Mouse (Mus musculus): ENCODE measurements around the gene Zfp991.
A peak's percentile ranks its signal among the peaks of the same experiment; 100 is the strongest.
"Not testable (repeated sequence)": the region's sequence is repeated elsewhere in the genome, so short reads cannot be mapped to it uniquely, and the experiment has no call there.

Gene Zfp991

DNA sequence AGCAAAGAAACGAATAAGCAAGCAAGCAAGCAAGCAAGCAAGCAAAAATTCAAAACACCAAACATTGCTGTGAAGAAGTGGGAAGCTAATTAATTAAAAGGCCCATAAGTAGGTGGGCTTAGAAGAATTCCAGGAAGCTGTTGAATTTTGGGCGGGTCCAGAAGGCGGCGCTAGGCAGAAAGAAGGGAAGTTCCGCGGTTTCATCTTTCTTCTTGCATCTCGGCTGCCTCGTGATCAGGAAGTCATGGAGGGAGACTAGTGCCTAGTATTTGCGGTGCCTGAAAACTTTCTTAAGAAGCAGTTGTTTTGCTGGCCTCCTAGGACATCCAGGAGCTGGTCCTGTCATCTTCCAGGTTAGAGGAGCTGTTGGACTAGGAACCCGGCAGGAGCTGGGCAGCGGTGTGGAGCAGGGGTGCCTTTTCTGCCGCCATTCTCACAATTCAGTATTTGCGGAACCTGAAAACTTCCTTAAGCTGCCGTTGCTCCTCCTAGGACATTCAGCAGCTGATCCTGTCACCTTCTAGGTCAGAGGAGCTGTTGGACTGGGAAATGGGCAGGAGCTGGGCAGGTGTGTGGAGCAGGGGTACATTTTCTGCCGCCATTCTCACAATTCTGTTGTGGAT is at the start of gene Zfp991:
Gene Zfp991, plus strand, starts transcription at position 202 of the 623 bp plus-strand sequence.
- not testable (repeated sequence) for DNase-seq (ENCODE audit: low spot score)

DNA sequence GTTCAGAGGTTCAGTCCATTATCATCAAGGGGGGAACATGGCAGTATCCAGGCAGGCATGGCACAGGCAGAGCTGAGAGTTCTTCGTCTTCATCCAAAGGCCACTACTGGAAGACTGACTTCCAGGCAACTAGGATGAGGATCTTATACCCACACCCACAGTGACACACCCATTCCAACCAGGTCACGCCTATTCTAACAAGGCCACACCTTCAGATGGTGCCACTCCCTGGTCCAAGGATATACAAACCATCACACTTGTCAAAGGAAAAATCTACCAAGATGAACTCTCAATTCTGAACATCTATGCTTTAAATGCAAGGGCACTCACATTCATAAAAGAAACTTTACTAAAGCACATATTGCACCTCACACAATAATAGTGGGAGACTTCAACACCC is 36.2 kb upstream of the Zfp991 start:
- not testable (repeated sequence) for DNase-seq (ENCODE audit: low spot score)

- peak; percentile 53 for DNase-seq (ENCODE audit: low spot score)
Observed at GRCm38 (mm10) chr4:147101666-147102626, 29.9 kb upstream of the Zfp991 start.

DNA sequence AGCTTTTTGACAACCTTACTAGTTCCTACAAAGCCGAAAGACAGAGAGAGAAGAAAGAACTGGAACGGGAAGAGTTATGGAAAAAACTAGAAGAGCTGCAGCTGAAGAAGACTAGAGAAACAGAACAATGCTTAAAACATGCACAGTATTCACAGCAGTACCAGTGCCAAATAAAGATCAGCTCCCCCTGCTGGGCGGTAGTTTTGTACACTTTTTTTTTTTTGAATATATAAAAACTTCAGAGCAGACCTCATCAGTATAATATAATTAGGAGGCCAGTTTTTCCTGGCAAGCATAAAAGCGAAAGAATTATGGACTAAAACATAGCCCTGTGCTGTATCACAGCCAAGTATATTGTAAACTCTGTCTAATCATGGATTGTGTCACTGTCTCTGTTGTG is 28.0 kb upstream of the Zfp991 start:
- not testable (repeated sequence) for DNase-seq (ENCODE audit: low spot score)

- not testable (repeated sequence) for DNase-seq (ENCODE audit: low spot score)
Observed at GRCm38 (mm10) chr4:147117839-147118238, 14.0 kb upstream of the Zfp991 start.

GRCm38 (mm10) chr4:147122286-147122685 is 9.6 kb upstream of the Zfp991 start:
- DNase-seq (ENCODE audit: low spot score) = peak; percentile 2

- DNase-seq (ENCODE audit: low spot score) = not testable (repeated sequence)
Observed at GRCm38 (mm10) chr4:147123797-147124196, 8.0 kb upstream of the Zfp991 start.

DNA sequence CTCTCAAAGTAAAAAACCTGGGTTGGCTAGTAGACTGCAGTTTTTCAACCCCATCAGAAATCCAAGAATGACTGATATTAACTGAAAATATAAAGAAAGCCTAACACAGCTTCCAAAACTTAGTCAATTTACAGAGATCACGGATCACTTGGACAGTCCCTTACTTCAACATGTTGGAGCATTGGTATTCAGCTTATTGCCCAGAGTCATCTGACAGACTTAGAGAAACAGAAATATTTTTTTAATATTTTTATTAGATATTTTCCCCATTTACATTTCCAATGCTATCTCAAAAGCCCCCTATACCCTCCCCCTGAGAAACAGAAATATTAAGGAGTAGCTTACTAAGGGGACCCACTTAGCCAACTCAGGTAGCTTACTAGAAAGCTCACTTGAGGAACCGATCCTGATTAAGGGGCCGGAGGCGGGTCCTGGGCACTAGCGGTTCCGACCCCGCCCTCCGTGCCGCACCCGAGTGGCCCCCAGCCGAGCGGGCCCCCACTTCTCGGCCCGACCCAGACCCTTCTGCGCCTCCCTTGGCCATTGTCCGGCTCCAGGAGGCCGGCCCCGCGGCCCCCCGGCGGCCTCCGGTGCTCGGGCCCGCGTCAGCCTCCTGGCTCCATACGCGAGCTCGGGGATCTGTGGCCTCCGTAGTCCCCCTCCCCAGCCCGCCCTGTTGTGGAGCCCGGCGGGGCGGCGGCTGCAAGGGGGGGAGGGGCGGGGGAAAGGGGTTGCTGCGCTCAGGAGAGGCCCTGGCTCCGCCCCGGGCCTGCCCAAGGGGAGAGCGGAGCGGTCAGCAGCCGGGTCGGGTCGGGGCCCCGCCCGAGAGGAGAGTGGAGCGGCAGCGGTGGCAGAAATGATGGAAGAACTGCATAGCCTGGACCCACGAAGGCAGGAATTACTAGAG is 7.2 kb upstream of the Zfp991 start:
- DNase-seq (ENCODE audit: low spot score) = peak; percentile 89

- not testable (repeated sequence) for DNase-seq (ENCODE audit: low spot score)
Observed at GRCm38 (mm10) chr4:147125326-147125725, 6.5 kb upstream of the Zfp991 start.

GRCm38 (mm10) chr4:147125870-147126269 is 6.0 kb upstream of the Zfp991 start:
- DNase-seq (ENCODE audit: low spot score) = peak; percentile 2

GRCm38 (mm10) chr4:147126435-147126834 is 5.4 kb upstream of the Zfp991 start:
- DNase-seq (ENCODE audit: low spot score) = peak; percentile 0

- DNase-seq (ENCODE audit: low spot score) = peak; percentile 1
Observed at GRCm38 (mm10) chr4:147127137-147127536, 4.7 kb upstream of the Zfp991 start.

DNA sequence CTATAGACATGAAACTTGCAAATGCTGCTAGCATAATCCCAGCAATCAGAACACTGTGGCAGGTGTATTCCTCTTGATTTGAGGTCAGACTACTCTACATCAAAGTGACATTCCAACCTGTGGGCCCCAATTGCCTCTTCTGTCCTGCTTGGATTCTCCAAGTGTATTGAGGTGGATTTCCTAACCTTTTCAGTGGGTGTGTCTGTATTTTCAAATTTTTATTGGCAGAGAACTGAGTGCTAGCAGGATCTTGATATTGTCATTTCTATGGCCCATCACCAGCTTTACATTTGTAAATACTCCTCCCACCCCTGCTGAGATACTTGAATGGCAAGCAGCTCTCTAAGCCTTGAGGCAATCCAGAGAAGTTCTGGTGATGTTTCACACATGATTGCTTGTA is 3.7 kb upstream of the Zfp991 start:
- DNase-seq (ENCODE audit: low spot score) = peak; percentile 2

GRCm38 (mm10) chr4:147133596-147133995 is 1.8 kb downstream of the Zfp991 start:
- peak; percentile 3 for DNase-seq (ENCODE audit: low spot score)

- DNase-seq (ENCODE audit: low spot score) = not testable (repeated sequence)
Observed at GRCm38 (mm10) chr4:147141757-147142156, 9.9 kb downstream of the Zfp991 start.

DNA sequence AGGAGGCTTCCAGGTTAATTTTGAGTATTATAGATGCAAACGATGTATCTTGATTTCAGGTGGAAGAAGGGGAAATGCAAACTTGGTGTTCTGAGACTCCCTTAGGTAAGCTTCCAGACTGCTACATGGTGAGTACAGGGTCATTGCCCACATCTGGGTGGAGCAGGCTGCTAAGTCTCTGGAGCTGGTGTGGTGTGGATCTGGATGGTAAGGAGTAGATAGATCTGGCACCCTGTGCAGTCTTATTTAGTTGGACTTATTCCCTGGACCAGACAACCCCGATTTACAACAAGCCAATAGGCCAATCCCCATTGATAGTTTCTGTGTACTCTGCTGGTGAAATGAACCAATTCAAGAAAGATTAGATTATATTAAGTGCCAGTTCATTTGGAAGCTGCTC is 33.4 kb downstream of the Zfp991 start:
- not testable (repeated sequence) for DNase-seq (ENCODE audit: low spot score)

DNA sequence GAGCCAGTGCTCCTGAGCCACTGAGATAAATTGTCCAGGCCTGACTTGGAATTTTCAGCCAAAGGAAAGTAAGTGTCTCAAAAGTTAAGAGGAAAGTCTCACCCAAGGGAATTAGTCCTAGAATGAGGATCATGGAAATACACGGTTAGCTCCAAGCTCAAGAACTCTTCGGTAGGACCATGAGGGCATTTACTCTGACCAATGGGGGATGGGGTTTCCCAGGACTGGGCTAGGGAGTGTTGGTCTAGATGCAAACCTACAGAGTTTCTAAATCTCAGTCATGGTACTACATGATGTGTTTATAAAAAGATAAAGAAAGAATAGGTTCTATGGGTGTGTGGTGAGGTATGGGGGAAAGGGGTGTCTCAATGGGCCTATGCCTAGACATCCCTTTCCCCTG is 38.7 kb downstream of the Zfp991 start:
- DNase-seq (ENCODE audit: low spot score) = not testable (repeated sequence)

- DNase-seq (ENCODE audit: low spot score) = not testable (repeated sequence)
Observed at GRCm38 (mm10) chr4:147171557-147171956, 39.7 kb downstream of the Zfp991 start.

DNA sequence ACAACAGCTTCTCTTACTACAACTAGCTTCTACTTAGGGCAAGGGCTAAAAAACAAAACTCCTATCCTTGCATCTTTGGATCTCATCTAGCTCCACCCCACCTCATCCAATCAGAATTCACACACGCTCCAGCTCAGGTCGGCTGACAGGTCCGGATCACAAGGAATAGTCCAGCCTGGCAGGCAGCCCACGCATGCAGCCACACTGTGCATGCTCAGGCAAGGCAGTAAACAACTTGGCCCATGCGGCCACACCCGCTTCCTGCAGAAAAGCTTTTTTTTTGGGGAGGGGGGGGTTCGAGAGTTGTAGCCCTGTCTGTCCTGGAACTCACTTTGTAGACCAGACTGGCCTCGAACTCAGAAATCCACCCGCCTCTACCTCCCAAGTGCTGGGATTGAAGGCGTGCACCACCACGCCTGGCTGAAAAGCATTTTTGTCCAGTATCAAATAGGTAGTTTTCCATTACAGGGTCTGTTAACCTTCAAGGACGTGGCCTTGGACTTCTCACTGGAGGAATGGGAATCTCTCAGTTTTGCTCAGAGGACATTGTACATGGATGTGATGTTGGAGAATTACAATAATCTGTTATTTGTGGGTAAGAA is 44.5 kb downstream of the Zfp991 start:
- not testable (repeated sequence) for DNase-seq (ENCODE audit: low spot score)

GRCm38 (mm10) chr4:147181141-147181685 is 49.4 kb downstream of the Zfp991 start:
- DNase-seq (ENCODE audit: low spot score) = not testable (repeated sequence)

Data from yolk sac, embryonic 10.5 days (tissue).